In the genomic region with DNA sequence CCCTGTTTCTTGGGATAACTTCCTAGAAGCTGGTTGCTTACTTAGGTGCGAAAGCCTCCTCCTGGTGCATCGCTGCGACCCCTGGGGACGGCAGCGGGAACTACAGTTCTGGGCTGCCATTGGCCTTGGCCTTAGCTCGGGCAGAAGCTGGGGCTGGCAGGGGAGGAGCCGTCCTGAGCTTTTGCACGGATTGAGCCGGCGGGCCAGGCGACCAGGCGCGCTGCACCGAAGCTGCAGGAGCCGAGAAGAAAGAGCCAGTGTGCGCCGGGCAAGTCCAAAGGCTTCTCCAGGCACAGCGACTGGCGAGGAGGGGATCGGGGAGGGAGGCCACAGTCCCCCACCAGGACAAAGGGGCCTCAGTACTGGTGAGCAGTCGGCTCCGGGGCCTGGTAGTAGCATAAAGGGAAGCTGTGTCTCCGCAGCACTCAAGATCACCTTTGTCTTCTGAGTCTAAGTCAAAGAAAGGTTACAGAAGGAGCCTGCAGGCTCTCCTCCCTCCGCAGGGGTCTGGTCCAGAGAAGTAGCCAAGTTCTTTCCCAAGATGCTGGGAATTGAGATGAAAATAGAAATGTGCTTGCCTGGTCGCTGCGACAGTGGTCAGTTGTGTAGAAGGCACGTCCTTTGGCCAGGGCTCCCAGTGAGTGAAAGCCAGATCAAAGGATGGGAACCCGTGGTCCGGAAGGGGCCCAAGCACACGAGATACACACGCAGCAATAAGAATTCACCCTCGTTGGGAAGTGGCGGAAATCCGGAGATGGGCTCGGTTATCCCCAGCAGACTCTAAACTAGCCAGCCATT, we compare ENCODE assay signal across 8 mouse cellular contexts. TPM values are rescaled to one million over a fixed set of nuclear protein-coding genes. Genes with fewer than 3 reads are reported as not detected.
DNase-seq lines count a peak whose midpoint lies in the region; ATAC-seq and TF ChIP-seq lines count a peak whose summit lies in the region.

No protein-coding gene starts in this region.

- peak overlapping the region; percentile 70 for H3K9ac ChIP-seq in ES-E14 (ENCODE audit: insufficient read depth, low read depth, low read length, poor library complexity, severe bottlenecking)
- peak overlapping the region; percentile 85 for H3K9ac ChIP-seq in forebrain, embryonic 14.5 days (ENCODE audit: low read length)
- H3K9ac ChIP-seq in liver, embryonic 16.5 days (ENCODE audit: low read depth, low read length): peak overlapping the region; percentile 6; the same call in 1 of the 2 replicates
- peak overlapping the region; percentile 80 for H3K9ac ChIP-seq in neural tube, embryonic 13.5 days

- DNase-seq in ES-E14 (ENCODE audit: low read depth, low spot score): peak; percentile 93
- peak; percentile 94 for DNase-seq in cerebellum, adult 11 months
- peak; percentile 96 for DNase-seq in forebrain, embryonic 14.5 days (ENCODE audit: low spot score)
- DNase-seq in heart, postnatal 14 days: peak; percentile 96 to 98
- DNase-seq in large intestine, adult 2 months (ENCODE audit: low read depth, low spot score): peak; percentile 74
- DNase-seq in telencephalon, adult 2 months (ENCODE audit: low read depth, low spot score): peak; percentile 80

- H3K27ac ChIP-seq in ES-E14 (ENCODE audit: insufficient read depth, low read depth, low read length, poor library complexity, severe bottlenecking): no peak overlapping the region
- peak overlapping the region; percentile 89 for H3K27ac ChIP-seq in forebrain, embryonic 14.5 days (ENCODE audit: low read depth, low read length)
- no peak overlapping the region for H3K27ac ChIP-seq in liver, embryonic 16.5 days (ENCODE audit: low read length)
- peak overlapping the region; percentile 91 for H3K27ac ChIP-seq in neural tube, embryonic 13.5 days (replicated peaks)

- peak overlapping the region; percentile 63 to 74 for H3K4me3 ChIP-seq in ES-E14 (ENCODE audit: insufficient read depth in 1 of 2, low read depth in 1 of 2, low read length in 2 of 2, poor library complexity in 1 of 2, severe bottlenecking in 1 of 2)
- peak overlapping the region; percentile 41 for H3K4me3 ChIP-seq in forebrain, embryonic 14.5 days (ENCODE audit: low read depth, low read length)
- peak overlapping the region; percentile 43 for H3K4me3 ChIP-seq in liver, embryonic 16.5 days (ENCODE audit: low read depth, low read length)
- H3K4me3 ChIP-seq in neural tube, embryonic 13.5 days: peak overlapping the region; percentile 46

- ATAC-seq in forebrain, embryonic 14.5 days: peak; percentile 96
- ATAC-seq in liver, embryonic 16.5 days (ENCODE audit: low read depth): peak; percentile 79
- peak; percentile 97 for ATAC-seq in neural tube, embryonic 13.5 days (ENCODE audit: low read depth)

- H3K9me3 ChIP-seq in ES-E14 (ENCODE audit: control insufficient read depth, insufficient read depth, low read depth, low read length): no peaks in the 10 kb centered on the region
- no peaks in the 10 kb centered on the region for H3K9me3 ChIP-seq in forebrain, embryonic 14.5 days (replicated peaks; ENCODE audit: control insufficient read depth, low read length)
- H3K9me3 ChIP-seq in liver, embryonic 16.5 days (replicated peaks; ENCODE audit: control insufficient read depth, low read length): no peaks in the 10 kb centered on the region
- H3K9me3 ChIP-seq in neural tube, embryonic 13.5 days: no peaks in the 10 kb centered on the region

- H3K36me3 ChIP-seq in ES-E14 (ENCODE audit: control insufficient read depth, insufficient read depth, low read length, poor library complexity, severe bottlenecking): no peaks in the 10 kb centered on the region
- H3K36me3 ChIP-seq in forebrain, embryonic 14.5 days (ENCODE audit: control insufficient read depth, insufficient read depth, low read length): no peaks in the 10 kb centered on the region
- H3K36me3 ChIP-seq in liver, embryonic 16.5 days (ENCODE audit: control insufficient read depth, insufficient read depth): no peaks in the 10 kb centered on the region
- no peaks in the 10 kb centered on the region for H3K36me3 ChIP-seq in neural tube, embryonic 13.5 days

- H3K4me2 ChIP-seq in forebrain, embryonic 14.5 days (ENCODE audit: low read length): peak overlapping the region; percentile 72
- H3K4me2 ChIP-seq in liver, embryonic 16.5 days (ENCODE audit: low read depth, low read length): peak overlapping the region; percentile 60
- peak overlapping the region; percentile 65 for H3K4me2 ChIP-seq in neural tube, embryonic 13.5 days

- H3K4me1 ChIP-seq in ES-E14 (ENCODE audit: control insufficient read depth in 2 of 2, insufficient read depth in 2 of 2, low read length in 2 of 2, poor library complexity in 1 of 2): peaks cover 0 to 2% of the 10 kb centered on the region in 2 experiments; a peak in 1 of 4 replicates
- peaks cover 5% of the 10 kb centered on the region; the same call in 1 of the 2 replicates for H3K4me1 ChIP-seq in forebrain, embryonic 14.5 days (ENCODE audit: control insufficient read depth, insufficient read depth, low read length)
- H3K4me1 ChIP-seq in liver, embryonic 16.5 days (ENCODE audit: control insufficient read depth, low read depth, low read length): no peaks in the 10 kb centered on the region
- H3K4me1 ChIP-seq in neural tube, embryonic 13.5 days (replicated peaks): peaks cover 14% of the 10 kb centered on the region

- WGBS in forebrain, embryonic 14.5 days: 9% methylated on average over 35 of the region's 35 CpGs
- WGBS in large intestine, adult 2 months: 21% methylated on average over 35 of the region's 35 CpGs
- 9% methylated on average over 35 of the region's 35 CpGs for WGBS in liver, embryonic 16.5 days (ENCODE audit: insufficient replicate concordance)
- 5% methylated on average over 35 of the region's 35 CpGs for WGBS in neural tube, embryonic 13.5 days

- in situ Hi-C loops in ES-E14 (cut with MboI; ENCODE audit: low sequenced_read_pairs in 2 of 2, unreplicated experiment in 2 of 2): no loop called here

- intact Hi-C loops in heart, postnatal 14 days (cut with DNase I): loop anchor here (1.0 to 5.0 kb wide), 2 partner anchors 72 to 470 kb away; no protein-coding TSS in a partner anchor

- H3K27me3 ChIP-seq in forebrain, embryonic 14.5 days (replicated peaks; ENCODE audit: control insufficient read depth, insufficient read depth, low read length): no peaks in the 10 kb centered on the region
- no peaks in the 10 kb centered on the region for H3K27me3 ChIP-seq in liver, embryonic 16.5 days (ENCODE audit: control insufficient read depth, insufficient read depth, low read depth, low read length)
- 0 out of 2 replicates have a peak, but pooled peaks cover 3% of the 10 kb centered on the region for H3K27me3 ChIP-seq in neural tube, embryonic 13.5 days

TF ChIP-seq in ES-E14, 5 proteins besides CTCF, POLR2A, EP300 and RAD21:
- TF ChIP-seq MAFK (IDR thresholded peaks at IDR 0.05; ENCODE audit: insufficient read depth, low read depth, low read length): no peak
- peak; percentile 72; the same call in 1 of the 2 replicates for TF ChIP-seq ZC3H11A (IDR thresholded peaks at IDR 0.05; ENCODE audit: borderline replicate concordance, low read depth, low read length)

RNA-seq across cellular contexts. Expression of a gene that starts 8.0 kb away (rescaled TPM):
- 0.79 and 1.1 TPM in 2 replicates for total RNA-seq in ES-E14 (2012; rRNA removed)
- 0.66 and 0.85 TPM in 2 replicates for polyA plus RNA-seq in forebrain, embryonic 14.5 days (2014; fragmentation: Nextera tagmentation; extraction: Ambion mirVana)
- total RNA-seq in heart, postnatal 14 days (2021): under 1 TPM; 0.34 to 0.72 TPM
- 0.16 and 0.22 TPM in 2 replicates for polyA plus RNA-seq in large intestine, adult 2 months (2012; rRNA removed)
- 0.64 and 0.77 TPM in 2 replicates for polyA plus RNA-seq in liver, embryonic 16.5 days (2015; fragmentation: Nextera tagmentation; extraction: Ambion mirVana)
- 4.6 TPM in 2 replicates for polyA plus RNA-seq in neural tube, embryonic 13.5 days (2015; fragmentation: Nextera tagmentation; extraction: Ambion mirVana)

RNA-seq across cellular contexts. Expression of a gene that starts 50.7 kb away (rescaled TPM):
- total RNA-seq in ES-E14 (2012; rRNA removed): 11.7 and 14.9 TPM in 2 replicates
- 25.1 and 32.0 TPM in 2 replicates for polyA plus RNA-seq in forebrain, embryonic 14.5 days (2014; fragmentation: Nextera tagmentation; extraction: Ambion mirVana)
- total RNA-seq in heart, postnatal 14 days (2021): 10 to 100 TPM; 30.3 to 32.8 TPM
- polyA plus RNA-seq in large intestine, adult 2 months (2012; rRNA removed): 8.4 and 15.1 TPM in 2 replicates
- polyA plus RNA-seq in liver, embryonic 16.5 days (2015; fragmentation: Nextera tagmentation; extraction: Ambion mirVana): 5.3 and 5.4 TPM in 2 replicates
- polyA plus RNA-seq in neural tube, embryonic 13.5 days (2015; fragmentation: Nextera tagmentation; extraction: Ambion mirVana): 29.9 and 31.7 TPM in 2 replicates

RNA-seq across cellular contexts. Expression of a gene that starts 59.1 kb away (rescaled TPM):
- 12.5 and 23.6 TPM in 2 replicates for total RNA-seq in ES-E14 (2012; rRNA removed)
- polyA plus RNA-seq in forebrain, embryonic 14.5 days (2014; fragmentation: Nextera tagmentation; extraction: Ambion mirVana): 405 and 426 TPM in 2 replicates
- 10 to 100 TPM; 57.6 to 59.5 TPM for total RNA-seq in heart, postnatal 14 days (2021)
- 5.4 and 5.6 TPM in 2 replicates for polyA plus RNA-seq in large intestine, adult 2 months (2012; rRNA removed)
- polyA plus RNA-seq in liver, embryonic 16.5 days (2015; fragmentation: Nextera tagmentation; extraction: Ambion mirVana): 34.2 and 34.7 TPM in 2 replicates
- polyA plus RNA-seq in neural tube, embryonic 13.5 days (2015; fragmentation: Nextera tagmentation; extraction: Ambion mirVana): 411 and 415 TPM in 2 replicates

Comparison
In these comparisons a context has a peak if more than half of its experiments do, and no peak if none do; other contexts are left out.
1. H3K27ac ChIP-seq: peak in forebrain, embryonic 14.5 days (single experiment) and neural tube, embryonic 13.5 days (single experiment); none in ES-E14 (single experiment) and liver, embryonic 16.5 days (single experiment).
2. H3K9ac ChIP-seq: peak in every context shown above with its lines; median percentile 85 in forebrain, embryonic 14.5 days; 80 in neural tube, embryonic 13.5 days; 70 in ES-E14; 6 in liver, embryonic 16.5 days.
3. RNA of a gene that starts 59.1 kb away (polyA plus RNA-seq): 405 to 426 TPM in forebrain, embryonic 14.5 days and 411 to 415 TPM in neural tube, embryonic 13.5 days; 34.2 to 34.7 TPM in liver, embryonic 16.5 days and 5.4 to 5.6 TPM in large intestine, adult 2 months; every median in the first group is over 10 times any median in the second.
4. Peak in every context shown above with its lines, with median percentiles within 50 percentile points of each other: DNase-seq, H3K4me3 ChIP-seq, ATAC-seq and H3K4me2 ChIP-seq.